Comparison of ENCODE assay signal across 19 mouse cellular contexts in the genomic region with DNA sequence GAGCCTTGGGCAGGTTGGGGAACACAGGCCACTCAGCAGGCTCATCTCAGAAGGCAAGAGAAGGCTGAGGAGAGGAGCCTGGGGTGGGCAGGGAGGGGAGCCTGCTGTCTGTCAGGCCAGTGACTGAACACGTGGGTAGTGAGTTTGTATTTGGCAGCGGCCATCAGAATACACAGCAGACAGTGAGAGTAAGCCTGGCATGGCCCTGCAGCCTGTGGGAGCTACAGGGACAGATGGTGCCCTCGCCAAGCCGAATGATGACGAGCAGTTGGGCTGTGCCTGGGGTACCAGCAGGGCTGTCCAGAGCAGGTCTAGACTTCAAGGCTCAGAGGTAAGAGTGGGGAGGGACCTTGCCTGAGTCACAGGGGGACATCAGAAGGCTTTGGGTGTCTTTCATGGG. TPM values are rescaled to one million over a fixed set of nuclear protein-coding genes. Genes with fewer than 3 reads are reported as not detected.
DNase-seq lines count a peak whose midpoint lies in the region; ATAC-seq lines count a peak whose summit lies in the region.
"Had no signal": no experiment of that assay in that cellular context is flagged by ENCODE, and none has a peak within 500 bp of the region (broad histone marks: within the 10 kb centered on the region; RNA-seq: fewer than 3 reads in every experiment).

No protein-coding gene starts in this region.

- 78% methylated on average over 5 of the region's 5 CpGs for WGBS in heart, embryonic 11.5 days (ENCODE audit: insufficient replicate concordance)

- DNase-seq in layer of hippocampus, adult 11-12 months (ENCODE audit: low spot score), result peak; percentile 68
- no peak for DNase-seq in layer of hippocampus, postnatal 25 days (ENCODE audit: extremely low spot score in 1 of 2, low spot score in 1 of 2)
- DNase-seq in brain, adult 2 months (ENCODE audit: low read depth, low spot score), result peak; percentile 93
- peak; percentile 58 for DNase-seq in cerebellum, adult 11 months
- DNase-seq in cerebellum, postnatal 25 days, result peak; percentile 84 to 88
- DNase-seq in adrenal gland, postnatal 10 days, result no peak
- no peak for DNase-seq in kidney, postnatal 36 days
- DNase-seq: adrenal gland, postnatal 36 days; gastrocnemius, postnatal 10 days; liver; lung, adult 18-20 months; lung, postnatal 4 days; spleen, adult 18-20 months; thymus, postnatal 4 days had no signal

- H3K4me1 ChIP-seq in heart, embryonic 11.5 days (ENCODE audit: control insufficient read depth, insufficient read depth, low read length), result peaks cover 14% of the 10 kb centered on the region
- H3K4me1 ChIP-seq: midbrain, embryonic 12.5 days; stomach, embryonic 15.5 days had no signal

- H3K9ac ChIP-seq in heart, embryonic 11.5 days (ENCODE audit: low read depth, low read length), result no peak overlapping the region
- H3K9ac ChIP-seq: midbrain, embryonic 12.5 days; stomach, embryonic 15.5 days had no signal

- no peaks in the 10 kb centered on the region for H3K9me3 ChIP-seq in heart, embryonic 11.5 days (replicated peaks; ENCODE audit: control insufficient read depth, low read length)
- H3K9me3 ChIP-seq: midbrain, embryonic 12.5 days; stomach, embryonic 15.5 days had no signal

- ATAC-seq in heart, embryonic 11.5 days (replicated peaks; ENCODE audit: insufficient number of reproducible peaks, low FRiP score, low TSS enrichment), result no peak

- H3K4me3 ChIP-seq in heart, embryonic 11.5 days (ENCODE audit: low read depth, low read length), result no peak overlapping the region
- H3K4me3 ChIP-seq: left cerebral cortex, adult 2 months; midbrain, embryonic 12.5 days; stomach, embryonic 15.5 days had no signal

- peaks cover 4% of the 10 kb centered on the region; the same call in 1 of the 2 replicates for H3K27me3 ChIP-seq in heart, embryonic 11.5 days (ENCODE audit: control insufficient read depth, insufficient read depth, low read length)
- H3K27me3 ChIP-seq: stomach, embryonic 15.5 days had no signal

- no peak overlapping the region for H3K27ac ChIP-seq in heart, embryonic 11.5 days (ENCODE audit: low read depth, low read length)
- H3K27ac ChIP-seq: left cerebral cortex, adult 2 months; midbrain, embryonic 12.5 days; stomach, embryonic 15.5 days had no signal

- H3K36me3 ChIP-seq in heart, embryonic 11.5 days (ENCODE audit: control insufficient read depth, insufficient read depth, low read length), result no peaks in the 10 kb centered on the region
- H3K36me3 ChIP-seq: midbrain, embryonic 12.5 days; stomach, embryonic 15.5 days had no signal

- no peak overlapping the region for H3K4me2 ChIP-seq in heart, embryonic 11.5 days
- H3K4me2 ChIP-seq: midbrain, embryonic 12.5 days; stomach, embryonic 15.5 days had no signal

RNA-seq across cellular contexts. Expression of gene 1190005I06Rik, which starts 20.1 kb away (rescaled TPM):
- 10 to 100 TPM; 15.2 to 15.9 TPM for total RNA-seq in layer of hippocampus, postnatal 25 days (2021)
- 10 to 100 TPM; 28.3 to 32.8 TPM for total RNA-seq in adrenal gland, postnatal 10 days (2021)
- 3.5 and 4.6 TPM in 2 replicates for polyA plus RNA-seq in heart, embryonic 11.5 days (2014; fragmentation: Nextera tagmentation; extraction: Ambion mirVana)

RNA-seq across cellular contexts. Expression of gene Gins2, which starts 38.2 kb away (rescaled TPM):
- total RNA-seq in layer of hippocampus, postnatal 25 days (2021), result 1 to 10 TPM; 2.9 to 4.6 TPM
- total RNA-seq in adrenal gland, postnatal 10 days (2021), result 10 to 100 TPM; 18.6 to 19.0 TPM
- polyA plus RNA-seq in heart, embryonic 11.5 days (2014; fragmentation: Nextera tagmentation; extraction: Ambion mirVana), result 81.8 and 82.7 TPM in 2 replicates

RNA-seq across cellular contexts. Expression of gene Gm27021, which starts 40.6 kb away (rescaled TPM):
- not detected for total RNA-seq in layer of hippocampus, postnatal 25 days (2021)
- not detected for total RNA-seq in adrenal gland, postnatal 10 days (2021)
- polyA plus RNA-seq in heart, embryonic 11.5 days (2014; fragmentation: Nextera tagmentation; extraction: Ambion mirVana), result 1.9 and 2.0 TPM in 2 replicates
- total RNA-seq: gastrocnemius, postnatal 10 days; heart, postnatal 25 days had no signal

RNA-seq across cellular contexts. Expression of gene Cox4i1, which starts 40.7 kb away (rescaled TPM):
- total RNA-seq in layer of hippocampus, postnatal 25 days (2021), result 1,000 to 10,000 TPM; 1,090 to 1,232 TPM
- 1,000 to 10,000 TPM; 2,747 to 2,903 TPM for total RNA-seq in adrenal gland, postnatal 10 days (2021)
- polyA plus RNA-seq in heart, embryonic 11.5 days (2014; fragmentation: Nextera tagmentation; extraction: Ambion mirVana), result 1,603 and 1,668 TPM in 2 replicates

RNA-seq across cellular contexts. Expression of gene Emc8, which starts 41.1 kb away (rescaled TPM):
- total RNA-seq in layer of hippocampus, postnatal 25 days (2021), result 10 to 100 TPM; 73.4 to 89.1 TPM
- total RNA-seq in adrenal gland, postnatal 10 days (2021), result 100 to 1,000 TPM; 113 to 117 TPM
- 202 and 221 TPM in 2 replicates for polyA plus RNA-seq in heart, embryonic 11.5 days (2014; fragmentation: Nextera tagmentation; extraction: Ambion mirVana)

Comparison
In these comparisons a context has a peak if more than half of its experiments do, and no peak if none do; other contexts are left out.
1. DNase-seq: peak in layer of hippocampus, adult 11-12 months (single experiment), brain, adult 2 months (single experiment), cerebellum, adult 11 months (single experiment) and cerebellum, postnatal 25 days (2 of 2); none in layer of hippocampus, postnatal 25 days (0 of 2), adrenal gland, postnatal 10 days (single experiment) and kidney, postnatal 36 days (0 of 2).